Mouse (Mus musculus): Measurements from ENCODE around the gene Tmem174. TPM values are rescaled to one million over a fixed set of nuclear protein-coding genes. Genes with fewer than 3 reads are reported as not detected.
A peak's percentile ranks its signal among the peaks of the same experiment; 100 is the strongest.

Gene Tmem174
- polyA plus RNA-seq, 1 experiment from 2014 or later = not detected

DNA sequence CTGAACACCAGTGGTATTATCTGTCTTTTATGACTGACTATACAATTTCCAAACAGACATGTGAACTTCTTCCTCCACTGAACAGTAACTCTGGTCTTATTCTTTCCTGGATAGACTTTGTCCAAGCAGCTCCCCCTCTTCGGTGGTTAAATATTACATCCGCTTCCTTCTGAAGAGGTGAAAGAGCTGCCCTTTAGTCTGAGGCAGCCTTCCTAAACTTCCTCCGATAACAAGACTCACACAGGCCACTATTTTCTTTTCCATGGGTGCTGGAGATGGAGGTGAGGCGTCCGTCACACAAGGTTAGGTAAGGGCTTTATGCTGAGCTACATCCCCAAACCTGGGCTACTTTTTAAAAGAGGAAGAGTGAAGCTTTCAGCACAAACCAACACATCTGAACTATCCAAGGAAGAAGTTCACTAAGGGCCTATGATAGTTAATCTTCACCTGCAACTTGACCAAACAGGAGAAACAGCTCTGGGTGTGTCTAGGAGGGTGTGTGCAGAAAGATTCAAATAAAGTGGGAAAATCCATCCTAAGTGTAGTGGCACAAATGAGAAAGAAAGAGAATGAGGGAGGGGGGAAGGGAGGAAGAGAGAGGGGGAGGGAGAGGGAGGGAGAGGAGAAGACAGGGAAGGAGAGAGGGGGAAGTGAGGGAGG lies 1.4 kb upstream of the Tmem174 start:
- 92% methylated on average over 5 of the region's 5 CpGs for WGBS
- Histone ChIP-seq H3K4me3 (ENCODE audit: low read depth, low read length) (no peak overlapping the region), H3K4me2 (no peak overlapping the region), H3K27me3 (ENCODE audit: control insufficient read depth, insufficient read depth, low read length) (no peaks in the 10 kb centered on the region; the same call in 1 of the 2 replicates), H3K9ac (ENCODE audit: low read length) (no peak overlapping the region), H3K27ac (ENCODE audit: low read depth, low read length) (no peak overlapping the region), H3K36me3 (ENCODE audit: control insufficient read depth, insufficient read depth, low read length) (no peaks in the 10 kb centered on the region), H3K4me1 (ENCODE audit: control insufficient read depth, insufficient read depth, low read length) (no peaks in the 10 kb centered on the region), H3K9me3 (ENCODE audit: control insufficient read depth, low read length) (no peaks in the 10 kb centered on the region)
- ATAC-seq (ENCODE audit: low FRiP score) (no peak), DNase-seq (ENCODE audit: low spot score, missing footprints) (no peak)

DNA sequence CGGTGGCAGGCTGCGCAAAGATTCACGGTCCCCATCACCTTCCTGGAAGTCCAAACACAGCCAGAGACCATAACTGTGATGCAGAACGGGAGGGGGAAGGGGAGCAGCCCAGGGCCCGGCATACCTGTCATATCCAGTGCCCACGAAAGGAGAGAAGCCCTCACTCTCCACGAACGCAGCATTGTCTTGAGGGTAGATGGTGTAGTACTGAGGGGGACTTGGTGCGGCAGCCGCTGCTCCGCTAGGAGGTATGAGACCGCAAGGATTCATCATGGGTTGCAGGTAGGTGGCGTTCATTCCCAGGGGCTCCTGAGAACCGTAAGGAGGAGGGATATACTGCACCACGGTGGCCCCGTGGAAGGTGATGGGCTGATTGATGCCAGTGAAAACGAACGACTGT lies 639 bp downstream of the Tmem174 start:
- DNase-seq (ENCODE audit: low spot score, missing footprints) (no peak), ATAC-seq (ENCODE audit: low FRiP score) (no peak)
- Histone ChIP-seq H3K4me2 (no peak overlapping the region), H3K27ac (ENCODE audit: low read depth, low read length) (no peak overlapping the region), H3K4me1 (ENCODE audit: control insufficient read depth, insufficient read depth, low read length) (no peaks in the 10 kb centered on the region), H3K27me3 (ENCODE audit: control insufficient read depth, insufficient read depth, low read length) (no peaks in the 10 kb centered on the region; the same call in 1 of the 2 replicates), H3K36me3 (ENCODE audit: control insufficient read depth, insufficient read depth, low read length) (no peaks in the 10 kb centered on the region), H3K9me3 (ENCODE audit: control insufficient read depth, low read length) (no peaks in the 10 kb centered on the region), H3K4me3 (ENCODE audit: low read depth, low read length) (no peak overlapping the region), H3K9ac (ENCODE audit: low read length) (no peak overlapping the region)
- 68% methylated on average over 18 of the region's 18 CpGs for WGBS

DNA sequence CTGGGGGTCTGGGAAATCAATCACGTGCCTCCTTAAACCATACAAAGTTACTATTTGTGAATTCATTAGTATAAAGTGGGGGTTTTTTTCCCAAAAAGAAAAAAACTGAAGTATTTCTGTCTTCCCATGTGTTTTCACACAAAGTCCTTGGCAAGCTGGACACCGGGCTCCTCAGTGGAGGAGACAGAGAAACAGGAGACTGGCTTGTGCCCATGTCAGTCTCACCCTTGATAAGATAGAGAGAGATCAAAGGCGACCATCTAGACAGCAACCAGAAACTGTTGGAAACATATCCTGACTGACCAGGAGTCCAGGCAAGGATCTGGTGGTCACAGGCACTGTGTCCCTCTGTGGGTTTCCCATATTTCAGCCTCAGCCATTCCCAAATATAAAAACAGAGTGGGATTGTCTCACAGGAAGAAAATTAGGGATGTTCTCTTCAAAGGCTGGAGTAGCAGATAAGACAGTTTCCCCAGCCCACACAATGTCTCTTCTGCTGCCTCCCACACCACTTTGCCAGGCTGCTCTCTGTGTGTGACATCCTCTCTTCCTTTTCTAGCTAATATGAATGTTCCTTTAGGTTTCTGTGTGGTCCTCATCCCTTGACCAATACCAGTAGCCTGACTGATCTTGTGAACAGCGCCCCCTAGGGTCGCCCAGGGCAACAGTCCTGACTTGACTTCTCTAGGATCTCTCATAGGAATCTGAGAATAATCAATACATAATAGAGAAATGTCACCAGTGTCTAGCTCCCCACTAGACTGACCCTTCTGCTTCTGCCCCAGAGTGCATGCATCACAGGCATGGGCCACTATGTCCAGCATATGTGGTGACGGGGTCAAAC lies 3.3 kb downstream of the Tmem174 start:
- Histone ChIP-seq H3K36me3 (ENCODE audit: control insufficient read depth, insufficient read depth, low read length) (no peaks in the 10 kb centered on the region), H3K27me3 (ENCODE audit: control insufficient read depth, insufficient read depth, low read length) (no peaks in the 10 kb centered on the region; the same call in 1 of the 2 replicates), H3K4me3 (ENCODE audit: low read depth, low read length) (no peak overlapping the region), H3K9ac (ENCODE audit: low read length) (no peak overlapping the region), H3K4me2 (no peak overlapping the region), H3K4me1 (ENCODE audit: control insufficient read depth, insufficient read depth, low read length) (no peaks in the 10 kb centered on the region), H3K9me3 (ENCODE audit: control insufficient read depth, low read length) (no peaks in the 10 kb centered on the region), H3K27ac (ENCODE audit: low read depth, low read length) (no peak overlapping the region)
- ATAC-seq (ENCODE audit: low FRiP score) = no peak
- 58% methylated on average over 6 of the region's 6 CpGs for WGBS
- DNase-seq (ENCODE audit: low spot score, missing footprints) = no peak

DNA sequence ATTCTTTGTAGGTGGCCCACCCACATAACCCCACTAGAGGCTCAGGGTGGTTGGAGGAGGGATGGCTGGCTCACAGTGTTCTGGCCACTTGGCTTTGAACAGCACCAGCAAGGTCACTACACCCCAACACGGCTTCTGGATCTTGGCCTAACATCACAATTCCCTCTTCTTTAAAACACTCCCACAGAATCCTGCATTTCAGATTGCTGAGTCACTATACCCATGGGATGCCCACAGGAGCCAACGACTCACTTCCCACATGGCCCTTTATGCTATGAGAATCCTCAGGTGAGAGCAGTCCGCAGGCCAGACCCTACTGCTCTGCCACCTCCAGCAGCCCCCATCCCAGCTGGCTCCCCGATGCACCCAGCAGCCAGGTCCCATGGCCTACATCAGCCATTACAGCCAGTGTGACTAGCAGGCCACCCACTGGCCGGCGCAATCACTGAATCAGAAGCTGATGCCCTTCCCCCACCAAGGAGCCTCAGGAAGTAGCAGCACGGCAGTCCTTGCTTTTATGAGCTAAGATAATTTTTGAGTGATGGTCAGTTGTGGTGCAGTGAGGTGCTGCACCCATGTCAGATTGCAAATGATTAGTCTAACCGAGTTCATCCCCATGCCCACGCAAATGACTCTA lies 4.8 kb downstream of the Tmem174 start:
- no peaks in the 10 kb centered on the region for H3K9me3 ChIP-seq (ENCODE audit: control insufficient read depth, low read length)
- no peaks in the 10 kb centered on the region; the same call in 1 of the 2 replicates for H3K27me3 ChIP-seq (ENCODE audit: control insufficient read depth, insufficient read depth, low read length)
- H3K4me1 ChIP-seq (ENCODE audit: control insufficient read depth, insufficient read depth, low read length) = no peaks in the 10 kb centered on the region
- WGBS = 78% methylated on average over 9 of the region's 9 CpGs
- H3K9ac ChIP-seq (ENCODE audit: low read length) = no peak overlapping the region
- no peak for DNase-seq (ENCODE audit: low spot score, missing footprints)
- H3K4me2 ChIP-seq = no peak overlapping the region
- H3K36me3 ChIP-seq (ENCODE audit: control insufficient read depth, insufficient read depth, low read length) = no peaks in the 10 kb centered on the region
- ATAC-seq (ENCODE audit: low FRiP score) = no peak
- no peak overlapping the region for H3K4me3 ChIP-seq (ENCODE audit: low read depth, low read length)
- H3K27ac ChIP-seq (ENCODE audit: low read depth, low read length) = no peak overlapping the region

DNA sequence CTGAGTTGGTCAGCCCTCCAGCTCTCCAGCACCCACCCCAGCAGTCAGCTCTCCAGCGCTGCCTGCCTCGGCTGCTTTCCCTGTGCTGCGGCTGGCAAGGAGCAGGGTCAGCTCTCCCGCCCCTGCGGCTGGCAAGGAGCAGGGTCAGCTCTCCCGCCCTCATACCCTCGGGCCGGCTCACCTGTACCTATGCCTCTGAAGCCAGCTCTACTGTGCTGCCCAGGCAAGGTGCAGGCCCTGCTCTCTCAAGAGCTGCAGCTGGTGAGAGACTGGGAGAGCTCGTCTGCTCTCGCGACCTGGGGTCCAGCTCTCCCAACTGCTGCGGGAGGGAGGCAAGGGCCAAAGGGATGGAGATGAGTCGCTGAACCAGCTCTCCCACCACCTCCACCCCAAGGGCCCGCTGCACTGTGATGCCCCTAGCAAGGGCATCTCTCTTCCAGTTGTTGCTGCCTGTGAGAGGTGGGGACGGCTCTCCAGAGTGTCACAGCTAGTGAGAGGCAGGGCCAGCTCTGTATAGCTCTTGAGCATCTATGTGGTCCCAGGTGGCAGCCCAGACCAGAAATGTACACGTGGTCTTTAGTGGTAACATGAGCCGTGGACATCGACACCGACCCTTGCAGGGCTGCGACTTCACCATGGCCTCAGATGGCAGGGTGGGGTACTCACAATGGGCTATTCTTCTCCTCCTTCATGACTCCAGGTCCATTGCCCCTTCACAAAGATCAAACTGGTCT lies 5.9 kb downstream of the Tmem174 start:
- no peaks in the 10 kb centered on the region for H3K9me3 ChIP-seq (ENCODE audit: control insufficient read depth, low read length)
- no peak for ATAC-seq (ENCODE audit: low FRiP score)
- H3K4me1 ChIP-seq (ENCODE audit: control insufficient read depth, insufficient read depth, low read length) = no peaks in the 10 kb centered on the region
- 58% methylated on average over 20 of the region's 20 CpGs for WGBS
- no peak overlapping the region for H3K9ac ChIP-seq (ENCODE audit: low read length)
- H3K4me3 ChIP-seq (ENCODE audit: low read depth, low read length) = no peak overlapping the region
- no peaks in the 10 kb centered on the region; the same call in 1 of the 2 replicates for H3K27me3 ChIP-seq (ENCODE audit: control insufficient read depth, insufficient read depth, low read length)
- no peak for DNase-seq (ENCODE audit: low spot score, missing footprints)
- H3K4me2 ChIP-seq = no peak overlapping the region
- no peaks in the 10 kb centered on the region for H3K36me3 ChIP-seq (ENCODE audit: control insufficient read depth, insufficient read depth, low read length)
- no peak overlapping the region for H3K27ac ChIP-seq (ENCODE audit: low read depth, low read length)

DNA sequence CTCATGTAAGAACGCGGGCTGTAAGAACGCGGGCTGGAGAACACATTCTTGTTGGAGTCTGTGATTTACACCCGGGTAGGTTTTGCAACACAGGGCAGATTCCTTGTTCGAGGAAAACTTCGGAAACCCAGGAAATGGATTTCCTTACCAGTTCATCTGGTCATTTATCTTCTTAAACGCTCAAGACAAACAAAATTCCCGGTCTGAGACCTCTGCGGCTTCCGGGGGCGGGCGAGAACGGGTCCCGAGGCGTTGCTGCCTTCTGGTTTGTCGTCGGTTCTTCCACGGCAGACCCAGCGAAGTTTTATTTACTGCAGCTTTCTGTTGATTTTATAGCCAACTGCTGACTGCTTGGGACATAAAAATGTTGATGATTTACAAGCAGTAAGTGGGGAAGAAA lies 10.5 kb downstream of the Tmem174 start:
- ATAC-seq (ENCODE audit: low FRiP score) (no peak), DNase-seq (ENCODE audit: low spot score, missing footprints) (no peak)
- Histone ChIP-seq H3K4me3 (ENCODE audit: low read depth, low read length) (no peak overlapping the region), H3K27me3 (ENCODE audit: control insufficient read depth, insufficient read depth, low read length) (no peaks in the 10 kb centered on the region), H3K36me3 (ENCODE audit: control insufficient read depth, insufficient read depth, low read length) (no peaks in the 10 kb centered on the region), H3K9me3 (ENCODE audit: control insufficient read depth, low read length) (no peaks in the 10 kb centered on the region), H3K4me1 (ENCODE audit: control insufficient read depth, insufficient read depth, low read length) (no peaks in the 10 kb centered on the region), H3K9ac (ENCODE audit: low read length) (no peak overlapping the region), H3K4me2 (no peak overlapping the region), H3K27ac (ENCODE audit: low read depth, low read length) (no peak overlapping the region)
- 95% methylated on average over 20 of the region's 20 CpGs for WGBS

DNA sequence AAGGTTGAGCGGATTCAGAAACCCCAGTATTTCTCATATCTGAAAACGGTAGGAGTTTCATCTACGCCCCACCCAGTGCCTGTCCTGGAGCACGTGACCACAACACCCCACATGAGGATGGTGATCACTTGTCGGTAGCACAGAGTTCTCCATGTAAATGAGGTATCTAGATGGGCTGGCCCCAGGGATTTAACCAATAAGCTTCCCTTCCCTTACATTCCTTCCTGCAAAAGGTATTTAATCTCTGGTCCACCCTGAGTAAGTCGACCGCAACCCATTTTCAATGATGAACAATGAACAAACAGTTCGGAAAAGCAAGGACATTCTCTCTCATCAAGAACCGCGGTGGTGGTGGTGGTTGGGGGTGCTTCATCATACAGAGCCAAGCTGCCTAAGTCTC lies 12.7 kb downstream of the Tmem174 start:
- Histone ChIP-seq H3K4me1 (ENCODE audit: control insufficient read depth, insufficient read depth, low read length) (no peaks in the 10 kb centered on the region), H3K4me3 (ENCODE audit: low read depth, low read length) (no peak overlapping the region), H3K9ac (ENCODE audit: low read length) (no peak overlapping the region), H3K9me3 (ENCODE audit: control insufficient read depth, low read length) (no peaks in the 10 kb centered on the region), H3K27me3 (ENCODE audit: control insufficient read depth, insufficient read depth, low read length) (no peaks in the 10 kb centered on the region), H3K36me3 (ENCODE audit: control insufficient read depth, insufficient read depth, low read length) (no peaks in the 10 kb centered on the region), H3K27ac (ENCODE audit: low read depth, low read length) (no peak overlapping the region), H3K4me2 (no peak overlapping the region)
- DNase-seq (ENCODE audit: low spot score, missing footprints) = peak; percentile 78
- no peak for ATAC-seq (ENCODE audit: low FRiP score)
- 88% methylated on average over 10 of the region's 10 CpGs for WGBS

DNA sequence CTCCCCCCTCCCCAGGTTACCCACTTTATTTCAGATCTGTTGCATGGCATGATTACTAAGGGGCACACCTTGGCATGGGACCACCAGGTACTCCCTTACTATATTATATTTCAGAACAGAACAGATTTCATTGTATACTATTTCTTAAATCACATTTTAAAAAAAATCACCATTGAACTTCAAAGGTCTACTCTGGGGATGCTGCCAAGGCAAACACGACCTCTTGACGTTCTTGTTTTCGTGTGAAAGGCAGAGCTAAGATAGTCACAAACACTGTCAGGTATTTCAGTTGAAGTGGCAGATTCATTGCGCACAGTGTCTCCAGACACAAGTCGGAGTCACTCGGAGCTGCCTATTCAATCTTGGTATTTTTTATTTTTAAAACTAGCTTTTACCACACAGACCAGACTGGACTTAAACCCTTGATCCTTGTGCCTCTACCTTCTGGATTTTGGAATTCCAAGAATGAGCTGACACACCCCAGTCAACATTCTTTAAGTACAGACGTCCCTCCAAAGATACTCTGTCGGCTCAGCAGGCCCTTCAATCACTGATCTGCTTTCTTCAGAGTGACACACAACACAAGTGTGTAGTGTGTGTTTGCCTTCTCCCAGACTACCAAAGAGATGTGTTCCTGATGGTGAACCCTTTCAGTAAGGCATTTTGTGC lies 14.2 kb downstream of the Tmem174 start:
- H3K9me3 ChIP-seq (ENCODE audit: control insufficient read depth, low read length) = no peaks in the 10 kb centered on the region
- no peaks in the 10 kb centered on the region for H3K27me3 ChIP-seq (ENCODE audit: control insufficient read depth, insufficient read depth, low read length)
- H3K36me3 ChIP-seq (ENCODE audit: control insufficient read depth, insufficient read depth, low read length) = no peaks in the 10 kb centered on the region
- H3K4me1 ChIP-seq (ENCODE audit: control insufficient read depth, insufficient read depth, low read length) = no peaks in the 10 kb centered on the region
- WGBS = 76% methylated on average over 8 of the region's 8 CpGs
- H3K9ac ChIP-seq (ENCODE audit: low read length) = no peak overlapping the region
- ATAC-seq (ENCODE audit: low FRiP score) = no peak
- no peak overlapping the region for H3K4me2 ChIP-seq
- DNase-seq (ENCODE audit: low spot score, missing footprints) = peak; percentile 26
- no peak overlapping the region for H3K27ac ChIP-seq (ENCODE audit: low read depth, low read length)
- no peak overlapping the region for H3K4me3 ChIP-seq (ENCODE audit: low read depth, low read length)

Measured in midbrain, embryonic 11.5 days (tissue).